Mouse (Mus musculus): ENCODE measurements around the gene Fbxw8. TPM values are rescaled to one million over a fixed set of nuclear protein-coding genes. Genes with fewer than 3 reads are reported as not detected.

Gene Fbxw8
- polyA plus RNA-seq, 1 experiment from 2014 or later: 44.5 TPM

- H3K4me2 ChIP-seq (replicated peaks): no peak overlapping the region
- H3K27me3 ChIP-seq: no peaks in the 10 kb centered on the region
- no peak for ATAC-seq (ENCODE audit: insufficient number of reproducible peaks, insufficient read depth, low FRiP score, low TSS enrichment)
- H3K36me3 ChIP-seq: no peaks in the 10 kb centered on the region
- no peak overlapping the region for H3K4me3 ChIP-seq
- no peaks in the 10 kb centered on the region for H3K9me3 ChIP-seq
- 80% methylated on average over 4 of the region's 4 CpGs for WGBS
- no peak overlapping the region for H3K9ac ChIP-seq
- H3K4me1 ChIP-seq: no peaks in the 10 kb centered on the region
- no peak overlapping the region for H3K27ac ChIP-seq
Measured at GRCm38 (mm10) chr5:118050743-118051142, 104.5 kb downstream of the Fbxw8 start.

GRCm38 (mm10) chr5:118048928-118049327, 106.3 kb downstream of the Fbxw8 start:
- Histone ChIP-seq H3K4me3 (no peak overlapping the region), H3K9me3 (no peaks in the 10 kb centered on the region), H3K4me1 (no peaks in the 10 kb centered on the region), H3K36me3 (no peaks in the 10 kb centered on the region), H3K9ac (no peak overlapping the region), H3K4me2 (replicated peaks) (no peak overlapping the region), H3K27ac (no peak overlapping the region), H3K27me3 (no peaks in the 10 kb centered on the region)
- ATAC-seq (ENCODE audit: insufficient number of reproducible peaks, insufficient read depth, low FRiP score, low TSS enrichment): no peak
- 75% methylated on average over 5 of the region's 5 CpGs for WGBS

GRCm38 (mm10) chr5:118048412-118048811, 106.9 kb downstream of the Fbxw8 start:
- H3K4me1 ChIP-seq: no peaks in the 10 kb centered on the region
- no peaks in the 10 kb centered on the region for H3K36me3 ChIP-seq
- no peaks in the 10 kb centered on the region for H3K9me3 ChIP-seq
- no peak overlapping the region for H3K27ac ChIP-seq
- H3K4me3 ChIP-seq: no peak overlapping the region
- 81% methylated on average over 4 of the region's 4 CpGs for WGBS
- no peak overlapping the region for H3K4me2 ChIP-seq (replicated peaks)
- ATAC-seq (ENCODE audit: insufficient number of reproducible peaks, insufficient read depth, low FRiP score, low TSS enrichment): no peak
- H3K9ac ChIP-seq: no peak overlapping the region
- H3K27me3 ChIP-seq: no peaks in the 10 kb centered on the region

GRCm38 (mm10) chr5:118047091-118047757, 108.0 kb downstream of the Fbxw8 start:
- H3K27ac ChIP-seq: no peak overlapping the region
- no peak for ATAC-seq (ENCODE audit: insufficient number of reproducible peaks, insufficient read depth, low FRiP score, low TSS enrichment)
- no peaks in the 10 kb centered on the region for H3K4me1 ChIP-seq
- no peaks in the 10 kb centered on the region for H3K36me3 ChIP-seq
- 87% methylated on average over 14 of the region's 14 CpGs for WGBS
- H3K4me2 ChIP-seq (replicated peaks): no peak overlapping the region
- no peak overlapping the region for H3K9ac ChIP-seq
- H3K9me3 ChIP-seq: no peaks in the 10 kb centered on the region
- no peak overlapping the region for H3K4me3 ChIP-seq
- no peaks in the 10 kb centered on the region for H3K27me3 ChIP-seq

GRCm38 (mm10) chr5:118045385-118045784, 109.9 kb downstream of the Fbxw8 start:
- H3K9ac ChIP-seq: no peak overlapping the region
- no peak for ATAC-seq (ENCODE audit: insufficient number of reproducible peaks, insufficient read depth, low FRiP score, low TSS enrichment)
- H3K4me2 ChIP-seq (replicated peaks): no peak overlapping the region
- H3K4me1 ChIP-seq: no peaks in the 10 kb centered on the region
- no peaks in the 10 kb centered on the region for H3K9me3 ChIP-seq
- no peaks in the 10 kb centered on the region for H3K27me3 ChIP-seq
- H3K27ac ChIP-seq: no peak overlapping the region
- WGBS: 93% methylated on average over 9 of the region's 9 CpGs
- no peak overlapping the region for H3K4me3 ChIP-seq
- H3K36me3 ChIP-seq: no peaks in the 10 kb centered on the region

- no peak overlapping the region for H3K4me3 ChIP-seq
- no peak overlapping the region for H3K9ac ChIP-seq
- H3K4me1 ChIP-seq: no peaks in the 10 kb centered on the region
- H3K27ac ChIP-seq: no peak overlapping the region
- no peak for ATAC-seq (ENCODE audit: insufficient number of reproducible peaks, insufficient read depth, low FRiP score, low TSS enrichment)
- no peaks in the 10 kb centered on the region for H3K36me3 ChIP-seq
- WGBS: 95% methylated on average over 6 of the region's 6 CpGs
- no peak overlapping the region for H3K4me2 ChIP-seq (replicated peaks)
- no peaks in the 10 kb centered on the region for H3K9me3 ChIP-seq
- no peaks in the 10 kb centered on the region for H3K27me3 ChIP-seq
Measured at GRCm38 (mm10) chr5:118044907-118045306, 110.4 kb downstream of the Fbxw8 start.

GRCm38 (mm10) chr5:118043761-118044160, 111.5 kb downstream of the Fbxw8 start:
- H3K4me2 ChIP-seq (replicated peaks): no peak overlapping the region
- no peak overlapping the region for H3K4me3 ChIP-seq
- WGBS: 89% methylated on average over 4 of the region's 4 CpGs
- H3K27ac ChIP-seq: no peak overlapping the region
- H3K9ac ChIP-seq: no peak overlapping the region
- no peaks in the 10 kb centered on the region for H3K36me3 ChIP-seq
- no peaks in the 10 kb centered on the region for H3K9me3 ChIP-seq
- H3K4me1 ChIP-seq: no peaks in the 10 kb centered on the region
- no peak for ATAC-seq (ENCODE audit: insufficient number of reproducible peaks, insufficient read depth, low FRiP score, low TSS enrichment)
- H3K27me3 ChIP-seq: no peaks in the 10 kb centered on the region

GRCm38 (mm10) chr5:118042599-118042998, 112.7 kb downstream of the Fbxw8 start:
- Histone ChIP-seq H3K36me3 (no peaks in the 10 kb centered on the region), H3K4me2 (replicated peaks) (no peak overlapping the region), H3K4me3 (no peak overlapping the region), H3K9me3 (no peaks in the 10 kb centered on the region), H3K27ac (no peak overlapping the region), H3K9ac (no peak overlapping the region), H3K4me1 (no peaks in the 10 kb centered on the region), H3K27me3 (no peaks in the 10 kb centered on the region)
- 90% methylated on average over 6 of the region's 6 CpGs for WGBS
- ATAC-seq (ENCODE audit: insufficient number of reproducible peaks, insufficient read depth, low FRiP score, low TSS enrichment): no peak

- Histone ChIP-seq H3K36me3 (no peaks in the 10 kb centered on the region), H3K27me3 (no peaks in the 10 kb centered on the region), H3K4me3 (no peak overlapping the region), H3K4me1 (peaks cover 6% of the 10 kb centered on the region), H3K27ac (no peak overlapping the region), H3K4me2 (replicated peaks) (no peak overlapping the region), H3K9me3 (no peaks in the 10 kb centered on the region), H3K9ac (no peak overlapping the region)
- 34% methylated on average over 12 of the region's 12 CpGs for WGBS
- no peak for ATAC-seq (ENCODE audit: insufficient number of reproducible peaks, insufficient read depth, low FRiP score, low TSS enrichment)
Measured at GRCm38 (mm10) chr5:118039241-118039668, 116.0 kb downstream of the Fbxw8 start.

GRCm38 (mm10) chr5:118037798-118038484, 117.3 kb downstream of the Fbxw8 start:
- Histone ChIP-seq H3K36me3 (no peaks in the 10 kb centered on the region), H3K27me3 (no peaks in the 10 kb centered on the region), H3K27ac (no peak overlapping the region), H3K4me1 (peaks cover 6% of the 10 kb centered on the region), H3K9me3 (no peaks in the 10 kb centered on the region), H3K4me2 (replicated peaks) (peak overlapping the region; percentile 27), H3K9ac (no peak overlapping the region), H3K4me3 (no peak overlapping the region)
- WGBS: 11% methylated on average over 10 of the region's 10 CpGs
- ATAC-seq (ENCODE audit: insufficient number of reproducible peaks, insufficient read depth, low FRiP score, low TSS enrichment): peak; percentile 59; the same call in 1 of the 2 replicates

- H3K9me3 ChIP-seq: no peaks in the 10 kb centered on the region
- H3K9ac ChIP-seq: 0 out of 2 replicates have a peak overlapping the region, but pooled peaks have one; percentile 7
- H3K36me3 ChIP-seq: no peaks in the 10 kb centered on the region
- WGBS: 33% methylated on average over 25 of the region's 25 CpGs
- H3K4me2 ChIP-seq (replicated peaks): peak overlapping the region; percentile 27
- no peaks in the 10 kb centered on the region for H3K27me3 ChIP-seq
- H3K27ac ChIP-seq: 0 out of 2 replicates have a peak overlapping the region, but pooled peaks have one; percentile 36
- no peak overlapping the region for H3K4me3 ChIP-seq
- H3K4me1 ChIP-seq: peaks cover 6% of the 10 kb centered on the region
- 0 out of 2 replicates have a peak, but pooled peaks have one; percentile 18 for ATAC-seq (ENCODE audit: insufficient number of reproducible peaks, insufficient read depth, low FRiP score, low TSS enrichment)
Measured at GRCm38 (mm10) chr5:118036888-118037797, 118.1 kb downstream of the Fbxw8 start.

Measured in embryonic facial prominence, embryonic 12.5 days (tissue).